Mouse (Mus musculus): Measurements from ENCODE around the gene Dpagt1. TPM values are rescaled to one million over a fixed set of nuclear protein-coding genes. Genes with fewer than 3 reads are reported as not detected.
"Not testable (repeated sequence)": the region's sequence is repeated elsewhere in the genome, so short reads cannot be mapped to it uniquely, and the experiment has no call there.

Dpagt1 gene
- polyA plus RNA-seq, 1 experiment from 2014 or later: 55.8 TPM

GRCm38 (mm10) chr9:44292490-44292889, 33.3 kb upstream of the Dpagt1 start:
- WGBS: 63% methylated on average over 3 of the region's 3 CpGs
- no peak for ATAC-seq (ENCODE audit: insufficient number of reproducible peaks, low FRiP score, low TSS enrichment, low read depth)
- Histone ChIP-seq H3K27ac (replicated peaks; ENCODE audit: low read depth, low read length) (no peak overlapping the region), H3K4me3 (ENCODE audit: low read depth, low read length) (no peak overlapping the region), H3K4me1 (ENCODE audit: control insufficient read depth, insufficient read depth, low read length) (peaks cover 13% of the 10 kb centered on the region; the same call in 1 of the 2 replicates), H3K27me3 (ENCODE audit: control insufficient read depth, insufficient read depth, low read length) (peaks cover 15% of the 10 kb centered on the region), H3K9me3 (ENCODE audit: control insufficient read depth, low read length) (no peaks in the 10 kb centered on the region), H3K36me3 (ENCODE audit: control insufficient read depth, insufficient read depth, low read length) (peaks cover 31% of the 10 kb centered on the region), H3K9ac (ENCODE audit: low read length) (no peak overlapping the region), H3K4me2 (ENCODE audit: low read depth, severe bottlenecking) (no peak overlapping the region)
- DNase-seq (ENCODE audit: low spot score): peak; percentile 54

GRCm38 (mm10) chr9:44300001-44300400, 25.8 kb upstream of the Dpagt1 start:
- H3K9me3 ChIP-seq (ENCODE audit: control insufficient read depth, low read length); H3K9ac ChIP-seq (ENCODE audit: low read length); H3K4me3 ChIP-seq (ENCODE audit: low read depth, low read length); ATAC-seq (ENCODE audit: insufficient number of reproducible peaks, low FRiP score, low TSS enrichment, low read depth); H3K27ac ChIP-seq (replicated peaks; ENCODE audit: low read depth, low read length); DNase-seq (ENCODE audit: low spot score); H3K4me1 ChIP-seq (ENCODE audit: control insufficient read depth, insufficient read depth, low read length); H3K4me2 ChIP-seq (ENCODE audit: low read depth, severe bottlenecking); H3K27me3 ChIP-seq (ENCODE audit: control insufficient read depth, insufficient read depth, low read length): not testable (repeated sequence)
- WGBS: 88% methylated on average over 3 of the region's 3 CpGs
- H3K36me3 ChIP-seq (ENCODE audit: control insufficient read depth, insufficient read depth, low read length): peaks cover 28% of the 10 kb centered on the region

GRCm38 (mm10) chr9:44305466-44306079, 20.2 kb upstream of the Dpagt1 start, which contains the start of gene Hinfp:
Gene Hinfp (minus strand): TSS chr9:44305671.
- peaks cover 4% of the 10 kb centered on the region; the same call in 1 of the 2 replicates for H3K36me3 ChIP-seq (ENCODE audit: control insufficient read depth, insufficient read depth, low read length)
- ATAC-seq (ENCODE audit: insufficient number of reproducible peaks, low FRiP score, low TSS enrichment, low read depth): peak; percentile 98
- 0 out of 2 replicates have a peak within 1 kb of the TSS, but pooled peaks have one; percentile 32 for H3K27ac ChIP-seq (replicated peaks; ENCODE audit: low read depth, low read length)
- WGBS: under 1% methylated on average over 50 of the region's 54 CpGs
- H3K4me1 ChIP-seq (ENCODE audit: control insufficient read depth, insufficient read depth, low read length): peaks cover 2% of the 10 kb centered on the region; the same call in 1 of the 2 replicates
- H3K9ac ChIP-seq (ENCODE audit: low read length): peak within 1 kb of the TSS; percentile 79
- H3K4me3 ChIP-seq (ENCODE audit: low read depth, low read length): peak within 1 kb of the TSS; percentile 98
- DNase-seq (ENCODE audit: low spot score): peak; percentile 99
- peak within 1 kb of the TSS; percentile 79 for H3K4me2 ChIP-seq (ENCODE audit: low read depth, severe bottlenecking)
- no peaks in the 10 kb centered on the region for H3K9me3 ChIP-seq (ENCODE audit: control insufficient read depth, low read length)
- no peaks in the 10 kb centered on the region for H3K27me3 ChIP-seq (ENCODE audit: control insufficient read depth, insufficient read depth, low read length)

GRCm38 (mm10) chr9:44306532-44306931, 19.3 kb upstream of the Dpagt1 start:
- H3K4me3 ChIP-seq (ENCODE audit: low read depth, low read length): no peak overlapping the region
- no peaks in the 10 kb centered on the region for H3K27me3 ChIP-seq (ENCODE audit: control insufficient read depth, insufficient read depth, low read length)
- no peak overlapping the region for H3K4me2 ChIP-seq (ENCODE audit: low read depth, severe bottlenecking)
- H3K4me1 ChIP-seq (ENCODE audit: control insufficient read depth, insufficient read depth, low read length): peaks cover 4% of the 10 kb centered on the region; the same call in 1 of the 2 replicates
- H3K27ac ChIP-seq (replicated peaks; ENCODE audit: low read depth, low read length): no peak overlapping the region
- ATAC-seq (ENCODE audit: insufficient number of reproducible peaks, low FRiP score, low TSS enrichment, low read depth) (no peak), DNase-seq (ENCODE audit: low spot score) (no peak)
- WGBS: 92% methylated on average over 6 of the region's 6 CpGs
- H3K9me3 ChIP-seq (ENCODE audit: control insufficient read depth, low read length): no peaks in the 10 kb centered on the region
- no peaks in the 10 kb centered on the region for H3K36me3 ChIP-seq (ENCODE audit: control insufficient read depth, insufficient read depth, low read length)
- no peak overlapping the region for H3K9ac ChIP-seq (ENCODE audit: low read length)

GRCm38 (mm10) chr9:44307248-44307647, 18.6 kb upstream of the Dpagt1 start:
- H3K27ac ChIP-seq (replicated peaks; ENCODE audit: low read depth, low read length): no peak overlapping the region
- no peaks in the 10 kb centered on the region for H3K36me3 ChIP-seq (ENCODE audit: control insufficient read depth, insufficient read depth, low read length)
- no peaks in the 10 kb centered on the region for H3K9me3 ChIP-seq (ENCODE audit: control insufficient read depth, low read length)
- no peak overlapping the region for H3K4me3 ChIP-seq (ENCODE audit: low read depth, low read length)
- H3K9ac ChIP-seq (ENCODE audit: low read length): no peak overlapping the region
- WGBS: 79% methylated on average over 2 of the region's 2 CpGs
- H3K4me2 ChIP-seq (ENCODE audit: low read depth, severe bottlenecking): no peak overlapping the region
- H3K4me1 ChIP-seq (ENCODE audit: control insufficient read depth, insufficient read depth, low read length): peaks cover 4% of the 10 kb centered on the region; the same call in 1 of the 2 replicates
- no peak for DNase-seq (ENCODE audit: low spot score)
- no peaks in the 10 kb centered on the region for H3K27me3 ChIP-seq (ENCODE audit: control insufficient read depth, insufficient read depth, low read length)
- no peak for ATAC-seq (ENCODE audit: insufficient number of reproducible peaks, low FRiP score, low TSS enrichment, low read depth)

GRCm38 (mm10) chr9:44309756-44310155, 16.1 kb upstream of the Dpagt1 start:
- Histone ChIP-seq H3K9ac (ENCODE audit: low read length) (no peak overlapping the region), H3K4me2 (ENCODE audit: low read depth, severe bottlenecking) (no peak overlapping the region), H3K4me1 (ENCODE audit: control insufficient read depth, insufficient read depth, low read length) (peaks cover 2% of the 10 kb centered on the region; the same call in 1 of the 2 replicates), H3K4me3 (ENCODE audit: low read depth, low read length) (no peak overlapping the region), H3K9me3 (ENCODE audit: control insufficient read depth, low read length) (no peaks in the 10 kb centered on the region), H3K36me3 (ENCODE audit: control insufficient read depth, insufficient read depth, low read length) (no peaks in the 10 kb centered on the region; the same call in 1 of the 2 replicates), H3K27ac (replicated peaks; ENCODE audit: low read depth, low read length) (no peak overlapping the region), H3K27me3 (ENCODE audit: control insufficient read depth, insufficient read depth, low read length) (no peaks in the 10 kb centered on the region)
- WGBS: 61% methylated on average over 3 of the region's 3 CpGs
- DNase-seq (ENCODE audit: low spot score): no peak
- no peak for ATAC-seq (ENCODE audit: insufficient number of reproducible peaks, low FRiP score, low TSS enrichment, low read depth)

GRCm38 (mm10) chr9:44310750-44311135, 15.1 kb upstream of the Dpagt1 start:
- H3K9me3 ChIP-seq (ENCODE audit: control insufficient read depth, low read length): no peaks in the 10 kb centered on the region
- ATAC-seq (ENCODE audit: insufficient number of reproducible peaks, low FRiP score, low TSS enrichment, low read depth) (no peak), DNase-seq (ENCODE audit: low spot score) (no peak)
- peaks cover 2% of the 10 kb centered on the region; the same call in 1 of the 2 replicates for H3K4me1 ChIP-seq (ENCODE audit: control insufficient read depth, insufficient read depth, low read length)
- H3K27ac ChIP-seq (replicated peaks; ENCODE audit: low read depth, low read length): no peak overlapping the region
- H3K9ac ChIP-seq (ENCODE audit: low read length): no peak overlapping the region
- no peak overlapping the region for H3K4me2 ChIP-seq (ENCODE audit: low read depth, severe bottlenecking)
- 28% methylated on average over 10 of the region's 10 CpGs for WGBS
- H3K4me3 ChIP-seq (ENCODE audit: low read depth, low read length): no peak overlapping the region
- no peaks in the 10 kb centered on the region for H3K27me3 ChIP-seq (ENCODE audit: control insufficient read depth, insufficient read depth, low read length)
- H3K36me3 ChIP-seq (ENCODE audit: control insufficient read depth, insufficient read depth, low read length): no peaks in the 10 kb centered on the region; the same call in 1 of the 2 replicates

GRCm38 (mm10) chr9:44311136-44312134, 14.4 kb upstream of the Dpagt1 start:
- 9% methylated on average over 27 of the region's 27 CpGs for WGBS
- Histone ChIP-seq H3K4me3 (ENCODE audit: low read depth, low read length) (no peak overlapping the region), H3K9ac (ENCODE audit: low read length) (peak overlapping the region; percentile 38; the same call in 1 of the 2 replicates), H3K27ac (replicated peaks; ENCODE audit: low read depth, low read length) (no peak overlapping the region), H3K36me3 (ENCODE audit: control insufficient read depth, insufficient read depth, low read length) (no peaks in the 10 kb centered on the region; the same call in 1 of the 2 replicates), H3K4me2 (ENCODE audit: low read depth, severe bottlenecking) (peak overlapping the region; percentile 12; the same call in 1 of the 2 replicates), H3K4me1 (ENCODE audit: control insufficient read depth, insufficient read depth, low read length) (peaks cover 2% of the 10 kb centered on the region; the same call in 1 of the 2 replicates), H3K27me3 (ENCODE audit: control insufficient read depth, insufficient read depth, low read length) (no peaks in the 10 kb centered on the region), H3K9me3 (ENCODE audit: control insufficient read depth, low read length) (no peaks in the 10 kb centered on the region)
- ATAC-seq (ENCODE audit: insufficient number of reproducible peaks, low FRiP score, low TSS enrichment, low read depth) (no peak), DNase-seq (ENCODE audit: low spot score) (no peak)
